Mouse (Mus musculus) midbrain, embryonic 10.5 days (tissue): ENCODE measurements around the gene Creld1. TPM values are rescaled to one million over a fixed set of nuclear protein-coding genes. Genes with fewer than 3 reads are reported as not detected.

Experiments
- DNase-seq: peaks from one replicate; pipeline ENCODE4 v3.0.0-alpha.2; 2017; ENCODE audit warnings: low spot score
- H3K27ac ChIP-seq: fragments of 300-500 bp; sonication (generic); replicated peaks from 2 replicates; pipeline ENCODE4 v1.5.1; 2016; ENCODE audit warnings: mild to moderate bottlenecking
- H3K27me3 ChIP-seq: fragments of 300-500 bp; sonication (generic); 2 replicates; pipeline ENCODE4 v1.6.1; 2016; ENCODE audit warnings: low read depth, mild to moderate bottlenecking; ENCODE audit not compliant: poor library complexity, severe bottlenecking
- H3K36me3 ChIP-seq: fragments of 300-500 bp; sonication (generic); 2 replicates; pipeline ENCODE4 v1.6.1; 2016; ENCODE audit warnings: mild to moderate bottlenecking, moderate library complexity
- H3K4me1 ChIP-seq: fragments of 300-500 bp; sonication (generic); 2 replicates; pipeline ENCODE4 v1.6.1; 2016
- H3K4me3 ChIP-seq: fragments of 300-500 bp; sonication (generic); 2 replicates; pipeline ENCODE4 v1.5.1; 2016; ENCODE audit warnings: mild to moderate bottlenecking, moderate library complexity
- H3K9me3 ChIP-seq: fragments of 300-500 bp; sonication (generic); replicated peaks from 2 replicates; pipeline ENCODE4 v1.6.1; 2016; ENCODE audit warnings: mild to moderate bottlenecking
- WGBS: fragments of 180-500 bp; shearing (Covaris S2); methylation state at CpG from one replicate; pipeline ENCODE4 v1.1.7; 2016; 5-methylcytosine and 5-hydroxymethylcytosine counted together
- polyA plus RNA-seq: library from polyadenylated mRNA; unstranded; fragments of >200 nt; fragmentation: Nextera tagmentation; extraction: Ambion mirVana; gene quantifications from 2 replicates; pipeline ENCODE4 v1.2.1, GENCODE M21; 2016

The Creld1 gene
- polyA plus RNA-seq, result 43.0 and 45.4 TPM in 2 replicates

DNA sequence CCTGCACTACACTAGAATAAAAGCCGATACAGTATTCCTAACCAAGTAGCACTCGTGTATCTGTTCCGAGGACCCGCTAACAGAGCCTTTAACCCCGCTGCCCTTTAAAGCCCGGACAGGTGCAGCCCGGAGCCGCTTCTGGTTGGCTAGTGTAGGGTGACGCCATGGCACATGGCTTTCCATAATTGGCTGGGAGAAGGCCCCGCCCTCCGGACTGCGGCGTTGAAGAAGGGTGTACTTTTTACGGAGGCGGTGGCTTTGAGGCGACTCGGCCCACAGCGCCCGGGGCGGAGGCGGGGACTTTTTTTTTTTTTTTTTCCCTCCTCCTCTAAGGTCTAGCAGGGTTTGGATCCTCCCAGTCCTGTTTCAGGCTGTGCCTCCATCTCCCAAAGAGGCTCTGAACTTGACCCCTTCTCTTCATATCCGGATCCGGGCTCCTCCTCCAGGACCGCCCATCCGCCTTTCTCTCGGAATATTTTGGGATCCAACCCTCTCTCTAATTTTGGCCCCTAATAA is at the start of gene Creld1:
Gene Creld1, plus strand, starts transcription at position 198 of the 516 bp plus-strand sequence.
- peak; percentile 96 for DNase-seq
- H3K4me1 ChIP-seq, result peaks cover 50% of the 10 kb centered on the region
- peak within 1 kb of the TSS; percentile 80 for H3K4me3 ChIP-seq
- peak within 1 kb of the TSS; percentile 95 for H3K27ac ChIP-seq
- peaks cover 30% of the 10 kb centered on the region for H3K27me3 ChIP-seq
- no peaks in the 10 kb centered on the region for H3K9me3 ChIP-seq
- H3K36me3 ChIP-seq, result peaks cover 26% of the 10 kb centered on the region
- 0% methylated on average over 26 of the region's 26 CpGs for WGBS

DNA sequence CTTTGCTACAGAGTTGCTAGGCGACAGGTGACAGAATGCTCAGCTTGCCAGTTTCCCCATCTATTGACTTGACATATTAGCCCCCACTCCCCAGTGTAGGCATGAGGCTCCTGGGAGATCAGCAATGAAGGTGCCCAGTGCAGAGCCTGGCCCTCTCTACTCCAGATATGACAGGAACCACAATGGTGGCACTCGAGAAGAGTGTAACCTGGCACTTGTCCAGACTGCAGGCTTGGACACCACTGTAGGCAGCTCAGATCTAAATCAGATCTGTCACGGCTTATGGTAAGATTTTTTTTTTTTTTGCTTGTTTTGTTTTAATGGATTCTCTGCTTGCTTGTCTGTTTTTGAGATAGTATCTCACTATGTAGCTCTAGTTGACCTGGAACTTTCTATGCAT is 49.4 kb upstream of the Creld1 start:
- Histone ChIP-seq H3K4me1 (no peaks in the 10 kb centered on the region; the same call in 1 of the 2 replicates), H3K9me3 (no peaks in the 10 kb centered on the region), H3K27me3 (no peaks in the 10 kb centered on the region), H3K4me3 (no peak overlapping the region), H3K36me3 (no peaks in the 10 kb centered on the region), H3K27ac (no peak overlapping the region)
- 82% methylated on average over 3 of the region's 3 CpGs for WGBS
- DNase-seq, result no peak

DNA sequence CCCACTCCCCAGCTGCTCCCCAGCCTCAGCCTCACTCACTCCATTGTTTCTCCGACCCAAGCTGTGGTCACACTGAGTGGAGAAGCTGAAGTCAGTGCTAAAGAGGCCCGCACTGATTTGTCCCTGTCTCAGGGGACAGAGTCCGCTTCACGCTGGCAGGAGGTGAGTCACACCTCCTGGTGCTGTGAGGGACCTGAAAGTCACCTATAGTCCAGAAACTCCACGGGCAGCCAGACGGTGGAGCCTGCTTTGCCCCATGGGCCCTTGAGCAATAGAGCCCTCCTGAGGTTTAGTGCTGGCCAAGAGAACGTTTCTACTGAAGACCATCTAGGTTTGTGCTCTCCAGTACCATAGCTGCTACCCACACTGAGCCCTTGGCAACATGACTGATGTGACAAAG is 48.4 kb upstream of the Creld1 start:
- Histone ChIP-seq H3K4me1 (no peaks in the 10 kb centered on the region; the same call in 1 of the 2 replicates), H3K27ac (no peak overlapping the region), H3K36me3 (no peaks in the 10 kb centered on the region), H3K27me3 (no peaks in the 10 kb centered on the region), H3K9me3 (no peaks in the 10 kb centered on the region), H3K4me3 (no peak overlapping the region)
- WGBS, result 79% methylated on average over 7 of the region's 7 CpGs
- DNase-seq, result no peak

DNA sequence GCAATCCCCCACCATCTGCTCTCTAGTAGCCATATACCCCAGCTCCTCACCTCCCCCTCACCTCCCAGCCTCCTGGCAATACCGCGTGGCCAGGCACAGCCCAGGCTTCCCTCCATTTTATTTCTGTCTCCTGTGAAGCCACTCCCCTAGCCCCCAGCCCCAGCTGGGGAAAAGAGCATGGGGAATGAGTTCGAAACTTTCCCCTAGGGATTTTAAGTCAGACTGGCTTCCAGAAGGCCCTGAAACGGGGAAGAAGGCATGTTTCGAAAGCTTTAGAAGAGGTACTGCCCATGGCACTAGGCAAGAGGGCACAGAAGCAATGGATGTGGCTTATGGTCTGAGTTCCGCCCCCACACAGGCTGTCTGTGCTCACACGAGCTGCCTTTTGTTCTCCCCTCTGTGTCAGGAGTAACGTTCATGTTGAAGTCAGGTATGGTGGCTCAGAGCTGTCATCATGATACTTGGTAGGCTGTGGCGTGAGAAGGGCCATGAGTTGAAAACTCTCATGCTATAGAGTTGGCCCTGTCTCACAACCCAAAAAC is 47.4 kb upstream of the Creld1 start, which contains the start of gene Cidec:
Gene Cidec, minus strand, starts transcription at position 97 of the 542 bp plus-strand sequence.
- Histone ChIP-seq H3K27me3 (no peaks in the 10 kb centered on the region), H3K4me1 (no peaks in the 10 kb centered on the region; the same call in 1 of the 2 replicates), H3K9me3 (no peaks in the 10 kb centered on the region), H3K36me3 (no peaks in the 10 kb centered on the region), H3K4me3 (no peak within 1 kb of the TSS), H3K27ac (no peak within 1 kb of the TSS)
- 86% methylated on average over 9 of the region's 9 CpGs for WGBS
- DNase-seq, result no peak

DNA sequence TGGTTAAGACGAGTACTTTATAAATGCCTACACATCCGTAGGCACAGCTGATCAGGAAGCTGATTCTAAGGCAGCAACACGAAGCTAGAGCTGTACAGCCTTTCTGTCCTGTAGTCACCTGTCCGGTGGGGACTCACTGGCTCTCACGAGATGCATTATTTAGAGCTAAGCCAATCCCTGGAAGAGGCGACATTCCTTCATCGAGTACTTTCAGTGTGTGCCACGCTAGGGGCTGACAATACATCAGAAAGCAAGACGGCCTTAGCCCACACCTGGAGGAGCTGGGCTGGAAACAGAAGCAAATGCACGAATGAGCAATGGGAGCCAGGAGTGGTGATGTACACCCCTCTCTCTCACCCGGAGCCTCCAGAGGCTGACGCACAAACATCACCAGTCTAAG is 46.0 kb upstream of the Creld1 start:
- WGBS, result 79% methylated on average over 12 of the region's 12 CpGs
- Histone ChIP-seq H3K27me3 (no peaks in the 10 kb centered on the region), H3K9me3 (no peaks in the 10 kb centered on the region), H3K36me3 (no peaks in the 10 kb centered on the region), H3K4me3 (no peak overlapping the region), H3K27ac (no peak overlapping the region), H3K4me1 (peaks cover 3% of the 10 kb centered on the region)
- DNase-seq, result no peak

DNA sequence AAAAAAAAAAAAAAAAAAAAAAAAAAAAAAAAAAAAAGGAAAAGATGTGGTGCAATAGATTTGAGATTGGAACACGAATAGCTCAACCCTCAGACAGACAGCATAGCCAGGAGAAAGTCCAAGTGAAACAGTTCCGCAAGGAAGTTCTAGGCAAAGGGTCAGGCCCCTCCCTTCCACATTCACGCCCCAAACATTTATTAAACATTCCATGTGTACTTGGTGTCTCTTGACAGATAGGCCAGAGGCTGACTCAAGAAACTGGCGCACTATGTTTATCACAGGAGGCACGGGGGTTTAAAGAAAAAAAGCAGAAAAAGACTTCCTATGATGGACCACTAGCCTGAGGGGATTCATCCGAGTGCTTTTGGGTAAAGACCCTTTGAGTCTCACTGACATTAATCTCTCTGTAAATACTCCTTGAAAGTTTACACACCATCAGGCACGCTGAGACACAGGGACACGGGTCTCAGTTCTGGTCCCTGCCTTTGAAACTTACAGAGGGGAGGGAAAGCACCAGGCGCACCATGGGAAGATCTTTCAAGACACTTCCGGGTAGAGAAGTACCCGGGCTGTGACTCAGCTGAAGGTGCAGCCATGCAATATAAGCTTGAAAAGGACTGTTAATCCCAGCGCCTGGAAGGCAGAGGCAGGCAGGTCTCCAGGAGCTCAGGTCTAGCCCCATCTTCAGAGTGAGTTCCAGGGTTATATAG is 44.2 kb upstream of the Creld1 start:
- Histone ChIP-seq H3K4me3 (no peak overlapping the region), H3K36me3 (no peaks in the 10 kb centered on the region), H3K27me3 (no peaks in the 10 kb centered on the region), H3K9me3 (no peaks in the 10 kb centered on the region), H3K4me1 (peaks cover 18% of the 10 kb centered on the region), H3K27ac (no peak overlapping the region)
- WGBS, result 62% methylated on average over 12 of the region's 12 CpGs
- no peak for DNase-seq

DNA sequence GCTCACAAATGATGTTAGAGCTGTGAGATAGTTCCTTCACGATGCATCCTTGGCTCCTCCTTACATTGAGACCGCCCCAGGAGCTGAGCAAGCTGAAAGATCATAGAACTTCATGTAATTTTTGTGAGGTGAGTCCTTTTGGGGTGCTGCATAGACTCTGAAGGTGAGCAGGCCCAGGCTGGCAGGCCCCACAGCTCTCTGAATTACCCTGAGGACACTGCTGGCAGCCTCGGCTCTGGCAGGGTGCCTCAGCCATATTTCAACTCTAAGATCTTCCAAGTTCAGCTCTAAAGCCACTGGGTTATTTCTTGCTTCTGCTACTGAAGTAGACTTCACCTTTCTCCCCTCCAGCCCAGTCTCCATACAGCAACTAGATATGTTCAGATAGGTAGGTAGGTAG is 42.4 kb upstream of the Creld1 start:
- no peak overlapping the region for H3K27ac ChIP-seq
- peaks cover 5% of the 10 kb centered on the region for H3K36me3 ChIP-seq
- peaks cover 18% of the 10 kb centered on the region for H3K4me1 ChIP-seq
- WGBS, result 79% methylated on average over 3 of the region's 3 CpGs
- no peak overlapping the region for H3K4me3 ChIP-seq
- DNase-seq, result no peak
- no peaks in the 10 kb centered on the region for H3K27me3 ChIP-seq
- H3K9me3 ChIP-seq, result no peaks in the 10 kb centered on the region

DNA sequence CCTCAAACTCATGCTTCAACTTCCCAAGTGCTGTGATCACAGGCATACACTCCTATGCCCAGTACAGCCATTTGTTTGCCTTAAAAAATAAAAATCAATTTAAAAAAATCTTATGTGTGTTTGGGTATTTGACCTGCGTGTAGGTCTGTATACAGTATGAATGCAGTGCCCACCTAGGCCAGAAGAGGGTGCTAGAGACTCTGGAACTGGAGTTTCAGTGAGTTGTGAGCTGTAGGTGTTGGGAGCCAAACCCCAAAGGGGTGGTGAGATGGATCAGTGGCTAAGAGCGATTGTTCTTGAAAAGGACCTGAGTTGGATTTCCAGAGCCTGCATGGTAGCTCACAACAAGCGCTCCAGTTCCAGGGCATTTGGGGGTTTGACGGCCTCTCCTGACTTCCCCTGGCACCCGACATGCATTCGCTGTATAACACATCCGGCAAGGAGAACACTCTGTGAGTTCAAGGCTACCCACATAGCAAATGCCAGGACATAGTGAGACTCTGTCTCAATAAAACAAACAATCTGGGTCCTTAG is 41.9 kb upstream of the Creld1 start:
- Histone ChIP-seq H3K36me3 (peaks cover 9% of the 10 kb centered on the region), H3K4me3 (no peak overlapping the region), H3K9me3 (no peaks in the 10 kb centered on the region), H3K27me3 (no peaks in the 10 kb centered on the region), H3K4me1 (peaks cover 18% of the 10 kb centered on the region), H3K27ac (no peak overlapping the region)
- 53% methylated on average over 7 of the region's 7 CpGs for WGBS
- DNase-seq, result peak; percentile 74

DNA sequence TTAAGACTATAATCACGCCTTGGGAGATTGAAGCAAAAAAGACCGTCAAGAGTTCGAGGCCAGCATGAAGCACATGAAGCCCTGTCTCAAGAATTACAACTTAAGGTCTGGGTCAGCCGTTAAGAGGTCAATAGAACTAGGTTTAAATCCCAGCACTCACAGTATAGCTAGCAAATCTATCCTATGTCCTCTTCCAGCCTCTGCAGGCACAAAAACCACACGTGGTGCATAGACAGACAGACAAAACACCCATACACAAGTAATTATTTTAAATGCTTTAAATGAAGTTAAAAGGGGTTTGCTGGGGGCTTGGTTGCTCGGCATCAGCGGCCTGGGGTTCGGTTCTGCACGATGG is 41.0 kb upstream of the Creld1 start:
- WGBS, result 44% methylated on average over 9 of the region's 9 CpGs

DNA sequence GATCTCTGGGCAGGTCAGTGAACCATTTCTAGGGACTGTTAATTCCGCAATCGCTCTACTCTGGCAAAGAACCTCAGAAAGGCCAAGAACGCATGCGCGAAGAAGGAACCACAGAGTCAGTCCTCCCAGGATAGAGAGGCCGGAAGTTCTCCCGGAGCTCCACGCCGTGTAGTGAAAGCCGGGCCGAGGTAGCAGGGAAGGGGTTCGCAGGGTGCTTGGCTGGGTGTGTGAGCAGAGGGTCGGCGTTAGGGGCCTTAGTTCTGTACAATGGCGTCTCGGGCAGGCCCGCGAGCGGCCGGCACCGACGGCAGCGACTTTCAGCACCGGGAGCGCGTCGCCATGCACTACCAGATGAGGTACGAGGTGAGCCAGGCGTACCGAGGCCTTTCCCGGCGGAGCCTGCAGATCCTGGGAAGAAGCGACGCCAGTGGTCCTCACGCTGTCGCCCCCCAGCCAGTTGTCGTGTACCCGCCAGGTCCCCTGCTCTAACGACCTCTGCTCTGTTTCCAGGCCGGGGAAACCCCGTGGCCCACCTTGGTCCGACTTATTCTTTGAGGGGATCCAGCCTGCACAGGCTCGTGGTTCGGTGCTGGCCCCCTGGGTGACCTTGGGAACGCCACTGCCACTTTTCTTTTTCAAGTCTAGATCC is 40.5 kb upstream of the Creld1 start, which contains the start of gene Jagn1:
Gene Jagn1, plus strand, starts transcription at position 128 of the 649 bp plus-strand sequence.
- peak; percentile 93 for DNase-seq
- Histone ChIP-seq H3K36me3 (peaks cover 23% of the 10 kb centered on the region), H3K9me3 (no peaks in the 10 kb centered on the region), H3K4me1 (peaks cover 18% of the 10 kb centered on the region), H3K27me3 (no peaks in the 10 kb centered on the region), H3K27ac (peak within 1 kb of the TSS; percentile 90), H3K4me3 (peak within 1 kb of the TSS; percentile 90)
- 1% methylated on average over 45 of the region's 45 CpGs for WGBS

More for the DNA sequence above, 41.0 kb upstream of the Creld1 start:
- Histone ChIP-seq H3K36me3 (peaks cover 18% of the 10 kb centered on the region), H3K9me3 (no peaks in the 10 kb centered on the region), H3K27me3 (no peaks in the 10 kb centered on the region), H3K27ac (peak overlapping the region; percentile 90), H3K4me3 (peak overlapping the region; percentile 90), H3K4me1 (peaks cover 18% of the 10 kb centered on the region)
- no peak for DNase-seq

DNA sequence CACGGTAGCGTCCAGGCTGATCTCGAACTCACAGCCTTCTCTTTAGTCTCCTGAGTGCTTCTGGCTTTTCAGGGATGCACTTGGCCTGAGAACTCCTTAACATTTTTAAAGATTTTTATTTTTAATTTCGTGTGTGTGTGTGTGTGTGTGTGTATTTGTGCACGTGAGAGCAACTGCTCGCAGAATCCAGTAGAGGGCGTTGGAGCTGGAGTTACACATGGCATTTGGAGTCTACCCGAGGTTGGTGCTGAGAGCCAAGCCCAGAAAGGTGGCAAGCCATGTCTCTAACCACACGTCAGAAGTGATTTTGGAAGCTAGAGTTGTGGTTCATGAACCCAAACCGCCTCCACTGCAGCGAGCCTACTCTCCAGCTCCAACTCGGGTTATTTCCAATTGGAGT is 40.0 kb upstream of the Creld1 start:
- peak overlapping the region; percentile 90 for H3K27ac ChIP-seq
- WGBS, result 52% methylated on average over 12 of the region's 12 CpGs
- no peaks in the 10 kb centered on the region for H3K27me3 ChIP-seq
- peak overlapping the region; percentile 90 for H3K4me3 ChIP-seq
- no peak for DNase-seq
- peaks cover 28% of the 10 kb centered on the region for H3K36me3 ChIP-seq
- peaks cover 18% of the 10 kb centered on the region for H3K4me1 ChIP-seq
- no peaks in the 10 kb centered on the region for H3K9me3 ChIP-seq

DNA sequence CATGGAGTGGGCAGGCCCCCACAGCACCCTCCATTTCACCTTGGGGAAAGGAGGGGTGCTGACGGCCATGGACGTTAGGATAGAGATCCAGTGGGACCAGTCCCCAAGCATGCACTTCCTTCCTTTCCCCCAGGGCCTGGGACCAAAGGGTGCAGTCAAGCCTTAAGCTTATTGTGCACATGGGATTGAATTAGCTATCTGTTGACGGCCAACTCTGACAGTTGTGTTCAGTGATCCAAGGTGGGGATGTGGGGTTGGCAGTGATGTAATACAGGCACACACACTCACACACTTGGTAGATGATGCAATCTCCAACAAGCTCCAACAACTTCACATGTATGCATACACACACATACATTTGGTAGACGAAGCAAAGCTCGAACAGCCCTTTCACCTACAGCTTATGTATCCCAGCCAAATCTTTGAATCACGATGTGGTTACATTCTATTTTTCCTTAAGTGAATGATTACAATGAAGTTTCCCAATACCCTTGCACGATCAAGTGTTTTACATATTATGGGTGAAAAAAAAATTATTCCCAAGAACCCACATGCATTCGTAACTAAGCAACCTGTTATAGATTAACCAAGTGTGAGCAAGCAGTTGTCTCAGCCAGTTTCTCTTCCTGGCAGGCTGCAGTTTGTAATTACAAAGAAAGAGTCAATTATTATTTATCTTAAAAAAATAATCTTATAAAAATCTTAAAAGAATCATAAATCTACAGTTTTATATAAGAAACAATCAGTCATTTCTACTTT is 38.7 kb upstream of the Creld1 start:
- no peak overlapping the region for H3K27ac ChIP-seq
- H3K4me3 ChIP-seq, result no peak overlapping the region
- peaks cover 40% of the 10 kb centered on the region for H3K36me3 ChIP-seq
- no peaks in the 10 kb centered on the region for H3K9me3 ChIP-seq
- 90% methylated on average over 8 of the region's 8 CpGs for WGBS
- no peak for DNase-seq
- H3K4me1 ChIP-seq, result peaks cover 18% of the 10 kb centered on the region
- H3K27me3 ChIP-seq, result no peaks in the 10 kb centered on the region
